Mouse (Mus musculus) heart, adult 2 months (tissue): ENCODE results near the gene Med1. TPM values are rescaled to one million over a fixed set of nuclear protein-coding genes. Genes with fewer than 3 reads are reported as not detected.
A peak's percentile ranks its signal among the peaks of the same experiment; 100 is the strongest.

Source experiments
- DNase-seq, 2 experiments: peaks; one replicate each; pipeline ENCODE4 v3.0.0; 2021
- H3K27ac ChIP-seq: fragments of 200-600 bp; 2 replicates; pipeline ENCODE4 v1.8.1; 2022
- H3K27me3 ChIP-seq: fragments of 200-500 bp; 2 replicates; pipeline ENCODE4 v1.6.1; 2012; ENCODE audit warnings: mild to moderate bottlenecking, low read length, inconsistent platforms, mixed read lengths; ENCODE audit not compliant: control insufficient read depth, insufficient read depth
- H3K36me3 ChIP-seq: fragments of 200-500 bp; 2 replicates; pipeline ENCODE4 v1.6.1; 2012; ENCODE audit warnings: low read length, inconsistent platforms; ENCODE audit not compliant: control insufficient read depth, insufficient read depth
- H3K4me1 ChIP-seq: fragments of 200-500 bp; 2 replicates; pipeline ENCODE4 v1.6.1; 2011; ENCODE audit warnings: low read length; ENCODE audit not compliant: control insufficient read depth, insufficient read depth
- H3K4me3 ChIP-seq: fragments of 200-600 bp; 2 replicates; pipeline ENCODE4 v1.8.1; 2022
- H3K79me2 ChIP-seq: fragments of 200-500 bp; replicated peaks from 2 replicates; pipeline ENCODE4 v1.6.1; 2012; ENCODE audit warnings: mild to moderate bottlenecking, inconsistent platforms, low read length, moderate library complexity, mixed read lengths; ENCODE audit not compliant: control insufficient read depth, insufficient read depth
- H3K9ac ChIP-seq: fragments of 200-500 bp; 2 replicates; pipeline ENCODE4 v1.6.1; 2012; ENCODE audit warnings: low read depth, mild to moderate bottlenecking, control low read depth, inconsistent platforms, low read length, mixed read lengths
- CTCF ChIP-seq: fragments of 200-600 bp; IDR thresholded peaks from 2 replicates; pipeline ENCODE4 v1.8.1; 2022; ENCODE audit warnings: antibody characterized with exemption, mild to moderate bottlenecking, moderate library complexity
- EP300 ChIP-seq: fragments of 200-500 bp; IDR thresholded peaks from 2 replicates; pipeline ENCODE4 v1.6.1; 2011; ENCODE audit warnings: low read depth, low read length, control low read depth; ENCODE audit not compliant: insufficient read depth
- POLR2A ChIP-seq: fragments of 200-500 bp; IDR thresholded peaks from 2 replicates; pipeline ENCODE4 v1.6.1; 2011; ENCODE audit warnings: mild to moderate bottlenecking, low read depth, low read length, control low read depth; ENCODE audit not compliant: insufficient read depth
- WGBS: fragments of 180-500 bp; shearing (Covaris S2); methylation state at CpG from one replicate; pipeline ENCODE4 v1.1.7; 2018; 5-methylcytosine and 5-hydroxymethylcytosine counted together
- intact Hi-C: fragments of 180-260 bp; cut with DNase I; formaldehyde crosslinking; loops from one replicate; pipeline ENCODE4 v1.15.1; 2025
- polyA plus RNA-seq: library from polyadenylated mRNA; depleted of rRNA; stranded (reverse); fragments of >200 nt; gene quantifications from 2 replicates; pipeline ENCODE4 v1.2.3, GENCODE M21; 2012
- total RNA-seq, 2 experiments: library from RNA; stranded (reverse); gene quantifications; 2 replicates each; pipeline ENCODE4 v1.2.3; 2021

Gene Med1
- total and polyA plus RNA-seq, 3 experiments = 14.0 to 43.5 (median 38.6) TPM

DNA sequence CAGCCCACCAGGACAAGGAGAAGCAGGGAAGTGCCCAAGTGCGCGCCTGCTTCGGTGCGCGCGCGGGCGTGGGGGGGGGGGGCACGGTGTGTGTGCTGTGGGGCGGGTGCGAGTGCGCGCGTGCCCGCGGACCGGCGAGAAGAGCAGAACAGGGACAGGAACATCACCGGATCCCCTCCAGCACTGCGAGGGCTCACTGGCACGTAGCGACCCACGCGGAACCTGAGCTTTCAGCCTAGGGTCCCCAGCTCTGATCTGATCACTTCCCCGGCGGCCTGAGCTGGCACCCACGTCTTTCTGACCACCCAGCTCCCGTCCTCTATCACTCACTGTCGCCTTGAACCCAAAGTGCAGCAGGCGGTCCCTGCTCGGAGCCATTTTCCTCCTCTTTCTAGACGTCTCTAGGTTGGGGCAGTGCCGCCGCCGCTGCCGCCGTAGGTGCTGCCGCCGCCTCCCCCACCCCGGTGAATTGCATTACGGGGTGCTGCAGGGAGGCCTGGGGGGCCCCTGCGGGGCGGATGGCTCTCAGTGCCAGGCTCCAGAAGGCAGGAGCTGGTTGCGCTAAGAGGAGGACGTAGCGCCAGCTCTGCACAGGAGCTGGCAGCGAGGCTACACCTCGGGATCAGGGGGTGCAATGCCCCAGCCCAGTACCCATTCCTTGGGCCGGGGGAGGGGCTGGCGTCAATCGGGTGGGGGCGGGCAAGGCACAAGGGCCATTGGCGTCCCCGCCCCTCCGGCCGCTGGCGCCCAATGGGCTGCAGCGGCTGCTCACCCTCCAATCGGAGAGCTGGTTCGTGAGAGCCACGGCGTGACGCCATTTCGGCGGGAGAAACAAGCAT, 43.1 kb downstream of the Med1 start, which contains the start of gene Fbxl20:
Gene Fbxl20 (minus strand): TSS at position 618 of the 839 bp plus-strand sequence.
- peaks cover 7% of the 10 kb centered on the region for H3K36me3 ChIP-seq
- under 1% methylated on average over 58 of the region's 65 CpGs for WGBS
- peaks cover 7% of the 10 kb centered on the region for H3K4me1 ChIP-seq
- no peaks in the 10 kb centered on the region for H3K27me3 ChIP-seq
- peak; percentile 35; the same call in 1 of the 2 replicates for TF ChIP-seq POLR2A
- TF ChIP-seq EP300 = 0 out of 2 replicates have a peak, but pooled peaks have one; percentile 37
- no peak for TF ChIP-seq CTCF
- H3K4me3 ChIP-seq = peak within 1 kb of the TSS; percentile 97
- peaks cover 4% of the 10 kb centered on the region for H3K79me2 ChIP-seq
- peak within 1 kb of the TSS; percentile 87 for H3K9ac ChIP-seq
- DNase-seq = peak; percentile 91 to 93
- peak within 1 kb of the TSS; percentile 98 for H3K27ac ChIP-seq
- intact Hi-C loops = loop anchor here (2.0 to 10.0 kb wide), 3 partner anchors 33 to 123 kb away; partner anchors contain the start of gene Rpl19

- TF ChIP-seq EP300 (no peak), POLR2A (peak; percentile 76)
- H3K79me2 ChIP-seq = peaks cover 7% of the 10 kb centered on the region
- peak overlapping the region; percentile 97 for H3K4me3 ChIP-seq
- WGBS = 1% methylated on average over 42 of the region's 57 CpGs
- peak overlapping the region; percentile 98 for H3K27ac ChIP-seq
- no peaks in the 10 kb centered on the region for H3K27me3 ChIP-seq
- H3K9ac ChIP-seq = peak overlapping the region; percentile 87
- intact Hi-C loops = loop anchor here (2.0 to 10.0 kb wide), 2 partner anchors 33 to 55 kb away; no protein-coding TSS in a partner anchor
- peaks cover 8% of the 10 kb centered on the region for H3K4me1 ChIP-seq
- H3K36me3 ChIP-seq = peaks cover 7% of the 10 kb centered on the region
- DNase-seq = peak; percentile 94 to 95
These were observed 43.8 kb downstream of the Med1 start for GRCm38 (mm10) chr11:98149304-98149750.

DNA sequence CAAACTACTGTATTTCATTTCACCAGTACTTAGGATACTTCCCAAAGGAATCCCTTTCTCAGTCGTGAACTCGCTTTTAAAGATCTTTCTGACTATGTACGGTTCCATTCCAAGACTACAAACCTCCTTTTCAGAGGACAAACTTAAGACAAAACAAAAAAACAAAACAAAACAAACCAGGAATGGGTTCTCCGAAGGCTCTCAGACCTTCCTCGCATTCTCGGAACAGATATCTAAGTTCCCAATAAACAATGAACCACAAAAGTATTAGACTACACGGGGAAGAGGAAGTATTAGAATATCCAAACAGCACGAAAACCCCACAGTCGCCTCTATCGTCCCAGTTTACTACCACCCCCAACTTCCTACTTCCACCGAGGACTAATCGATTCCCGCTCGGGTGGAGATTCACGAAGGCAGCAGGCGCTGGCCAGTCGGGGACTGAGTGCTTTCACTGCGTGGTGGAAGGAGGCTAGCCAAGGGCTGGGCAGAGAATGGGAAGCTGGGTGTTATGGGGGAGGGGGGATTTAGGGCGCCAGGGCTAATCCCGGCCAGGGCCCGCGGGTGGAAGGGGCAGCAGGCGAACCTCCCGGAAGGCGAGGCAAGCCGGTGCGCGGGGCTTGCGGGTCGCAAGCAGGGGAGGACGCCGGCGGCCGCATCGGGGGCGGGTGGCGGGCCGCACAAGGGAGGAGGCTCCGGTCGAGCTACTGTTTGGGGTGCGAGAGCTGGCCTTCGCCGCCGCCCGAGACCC, 44.4 kb downstream of the Med1 start:
- DNase-seq = no peak
- under 1% methylated on average over 41 of the region's 45 CpGs for WGBS
- Histone ChIP-seq H3K79me2 (peaks cover 7% of the 10 kb centered on the region), H3K9ac (peak overlapping the region; percentile 87), H3K36me3 (peaks cover 7% of the 10 kb centered on the region), H3K4me1 (peaks cover 8% of the 10 kb centered on the region), H3K27me3 (no peaks in the 10 kb centered on the region), H3K27ac (peak overlapping the region; percentile 98), H3K4me3 (peak overlapping the region; percentile 97)
- TF ChIP-seq CTCF (no peak), POLR2A (0 out of 2 replicates have a peak, but pooled peaks have one; percentile 33)
- intact Hi-C loops = loop anchor here (2.0 to 10.0 kb wide), 2 partner anchors 32 to 54 kb away; no protein-coding TSS in a partner anchor

DNA sequence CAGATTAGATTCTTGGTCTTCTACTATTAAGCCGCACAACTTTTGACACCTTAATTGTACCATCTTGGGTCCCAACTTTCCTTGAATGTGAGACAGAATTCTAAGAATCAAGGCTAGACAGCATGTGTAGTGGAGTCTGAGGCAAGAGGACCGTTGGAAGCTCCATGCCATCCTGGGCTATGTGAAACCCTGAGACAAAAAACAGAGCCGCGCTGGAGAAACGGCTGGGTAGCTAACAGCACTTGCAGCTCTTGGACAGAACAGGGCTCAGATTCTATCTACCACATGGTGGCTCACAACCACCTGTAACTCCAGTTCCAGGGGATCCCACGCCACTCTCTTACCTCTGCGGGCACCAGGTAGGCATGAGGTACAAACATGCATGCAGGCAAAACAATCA, 47.2 kb downstream of the Med1 start:
- Histone ChIP-seq H3K36me3 (peaks cover 7% of the 10 kb centered on the region), H3K27ac (no peak overlapping the region), H3K9ac (no peak overlapping the region), H3K79me2 (peaks cover 10% of the 10 kb centered on the region), H3K27me3 (no peaks in the 10 kb centered on the region), H3K4me1 (peaks cover 8% of the 10 kb centered on the region), H3K4me3 (no peak overlapping the region)
- intact Hi-C loops = loop anchor here (10.0 kb wide), 1 partner anchor 51 kb away; no protein-coding TSS in a partner anchor
- DNase-seq = no peak
- TF ChIP-seq CTCF (no peak), POLR2A (no peak), EP300 (no peak)
- WGBS = 78% methylated on average over 7 of the region's 7 CpGs

- 96% methylated on average over 2 of the region's 2 CpGs for WGBS
- Histone ChIP-seq H3K27ac (no peak overlapping the region), H3K79me2 (peaks cover 16% of the 10 kb centered on the region), H3K4me3 (no peak overlapping the region), H3K9ac (no peak overlapping the region), H3K36me3 (peaks cover 5% of the 10 kb centered on the region), H3K4me1 (peaks cover 19% of the 10 kb centered on the region), H3K27me3 (no peaks in the 10 kb centered on the region)
- DNase-seq = no peak
- no peak for TF ChIP-seq POLR2A
- TF ChIP-seq EP300 = no peak
- no peak for TF ChIP-seq CTCF
- intact Hi-C loops = loop anchor here (10.0 kb wide), 1 partner anchor 48 kb away; no protein-coding TSS in a partner anchor
These were observed 50.5 kb downstream of the Med1 start for GRCm38 (mm10) chr11:98142545-98142944.
